Mouse (Mus musculus) ZHBTc4 (cell line): ENCODE measurements around the gene Gm20388.
A peak's percentile ranks its signal among the peaks of the same experiment; 100 is the strongest.

ENCODE experiments used
- DNase-seq: peaks from one replicate; pipeline ENCODE4 v3.0.0-alpha.2; 2011; ENCODE audit warnings: low read depth, low spot score

Gene Gm20388

DNA sequence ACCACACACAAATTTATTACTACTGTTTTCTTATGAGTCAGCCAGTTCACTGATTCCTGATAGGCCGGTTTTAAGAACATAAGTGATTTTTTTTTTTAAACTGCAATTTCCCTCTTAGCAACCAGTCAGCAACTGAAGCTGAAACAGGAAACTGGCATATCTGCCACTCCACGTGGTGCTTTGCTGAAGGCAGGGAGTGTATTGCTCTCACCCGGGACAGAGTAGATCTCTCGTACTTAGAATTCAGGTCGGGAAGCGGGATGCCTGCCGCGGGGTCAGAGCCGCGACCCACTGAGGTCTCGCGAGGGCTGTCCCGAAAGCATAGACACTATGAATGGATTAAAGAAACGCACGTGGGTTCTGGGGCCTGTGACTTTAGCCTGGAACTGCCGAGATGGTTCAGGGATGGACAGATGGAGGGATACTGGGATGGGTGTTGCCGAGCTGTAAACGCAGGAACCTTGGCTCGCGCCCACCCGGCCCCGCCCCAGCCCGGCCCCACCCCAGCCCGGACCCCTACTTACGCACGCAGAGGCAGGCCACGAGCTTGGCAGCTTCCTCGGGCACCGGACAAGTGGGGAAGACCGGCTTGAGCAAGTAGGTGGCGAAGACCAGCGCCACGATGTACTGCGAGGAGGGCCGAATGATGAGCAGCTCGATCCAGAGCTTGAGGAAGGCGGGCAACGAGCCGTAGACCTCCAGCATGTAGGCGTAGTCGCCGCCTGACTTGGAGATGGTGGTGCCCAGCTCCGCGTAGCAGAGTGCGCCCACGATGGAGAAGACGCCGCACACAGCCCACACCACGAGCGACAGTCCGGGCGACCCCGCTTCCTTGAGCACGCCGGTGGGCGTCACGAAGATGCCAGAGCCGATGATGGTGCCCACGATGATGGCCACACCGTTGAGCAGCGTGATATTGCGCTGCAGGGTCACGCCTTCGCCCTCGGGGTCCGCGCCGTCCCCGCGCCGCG is 1996.2 kb downstream of the Gm20388 start:
- DNase-seq = peak; percentile 77

- DNase-seq = peak; percentile 98
Observed at GRCm38 (mm10) chr8:121907587-121908248, 1997.1 kb downstream of the Gm20388 start, which contains the start of gene Slc7a5. Slc7a5 (minus strand) TSS chr8:121907694.

DNA sequence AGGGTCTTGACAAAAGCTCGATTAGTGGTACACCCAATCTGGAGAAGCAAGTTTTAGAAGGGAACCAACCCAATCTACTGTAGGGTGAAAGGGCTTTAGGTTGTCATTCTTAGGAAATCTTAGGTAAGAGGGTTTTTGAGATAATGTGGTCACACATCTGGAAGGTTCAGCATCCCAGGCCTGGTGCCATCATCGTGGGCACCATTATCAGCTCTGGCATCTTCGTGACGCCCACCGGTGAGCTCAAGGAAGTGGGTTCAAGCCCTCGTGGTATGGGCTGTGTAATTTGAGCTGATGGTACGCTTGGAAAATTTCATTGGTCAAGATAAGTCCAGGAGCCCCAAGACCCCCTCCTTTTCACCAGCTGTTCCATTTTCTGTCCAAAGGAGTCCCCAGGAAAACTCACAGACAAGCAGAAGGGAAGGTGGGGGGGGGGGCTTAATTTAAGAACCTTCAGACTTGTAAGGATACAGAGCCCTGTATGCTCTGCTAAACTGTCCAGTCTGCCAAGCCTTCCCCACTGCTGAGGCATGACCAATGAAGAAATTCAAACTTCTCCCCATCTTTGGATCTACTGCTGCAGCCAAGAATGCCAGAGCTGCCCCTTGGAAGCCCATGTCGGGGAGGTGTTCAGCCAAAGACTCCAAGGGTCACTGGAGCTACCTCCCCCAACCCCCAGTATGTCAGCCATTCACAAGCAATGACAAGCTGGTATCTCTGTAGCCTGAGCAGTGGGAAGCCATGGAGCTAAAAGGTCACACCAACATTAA is 1997.9 kb downstream of the Gm20388 start:
- no peak for DNase-seq

- DNase-seq = no peak
Observed at GRCm38 (mm10) chr8:121909148-121909541, 1998.5 kb downstream of the Gm20388 start.

GRCm38 (mm10) chr8:121909663-121910062 is 1999.0 kb downstream of the Gm20388 start:
- peak; percentile 79 for DNase-seq

DNA sequence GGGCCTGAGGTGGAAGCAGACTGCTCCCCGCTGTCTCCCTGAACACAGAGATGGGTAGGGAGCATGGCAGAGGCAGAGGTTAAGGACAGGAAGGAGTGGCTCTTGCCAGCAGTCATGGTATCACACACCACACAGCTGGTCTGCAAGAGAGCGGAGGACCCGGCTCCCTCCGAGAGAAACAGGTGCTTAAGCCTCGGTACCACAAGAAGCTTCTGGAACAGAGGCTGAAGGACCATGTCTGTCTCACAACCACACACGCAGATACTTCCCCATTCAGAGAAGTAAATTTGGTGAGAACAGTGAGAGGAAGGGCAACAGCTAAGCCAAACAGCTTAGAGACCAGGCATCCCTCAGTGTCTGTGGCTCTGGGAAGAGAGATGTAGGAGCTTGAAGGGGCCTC is 2000.8 kb downstream of the Gm20388 start:
- no peak for DNase-seq

DNA sequence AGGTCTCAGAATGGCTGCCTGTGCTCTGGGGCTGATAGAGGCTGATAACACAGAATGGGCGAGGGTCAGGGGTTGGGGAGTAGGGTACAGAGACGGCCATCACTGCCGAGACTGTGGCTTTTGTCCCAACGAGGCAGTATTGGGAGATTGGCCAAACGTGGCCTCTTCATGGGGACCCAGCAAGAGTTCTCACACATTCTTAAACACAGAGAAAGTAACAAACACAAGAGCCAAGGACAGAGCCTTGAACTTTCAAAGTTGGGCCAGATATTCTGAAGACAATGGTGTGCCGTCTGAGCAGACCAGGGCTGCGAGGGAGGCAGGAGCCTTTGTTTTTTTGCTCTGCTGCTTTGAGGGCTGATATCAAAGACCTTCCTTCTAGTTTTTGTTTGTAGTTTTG is 2001.3 kb downstream of the Gm20388 start:
- DNase-seq = no peak

DNA sequence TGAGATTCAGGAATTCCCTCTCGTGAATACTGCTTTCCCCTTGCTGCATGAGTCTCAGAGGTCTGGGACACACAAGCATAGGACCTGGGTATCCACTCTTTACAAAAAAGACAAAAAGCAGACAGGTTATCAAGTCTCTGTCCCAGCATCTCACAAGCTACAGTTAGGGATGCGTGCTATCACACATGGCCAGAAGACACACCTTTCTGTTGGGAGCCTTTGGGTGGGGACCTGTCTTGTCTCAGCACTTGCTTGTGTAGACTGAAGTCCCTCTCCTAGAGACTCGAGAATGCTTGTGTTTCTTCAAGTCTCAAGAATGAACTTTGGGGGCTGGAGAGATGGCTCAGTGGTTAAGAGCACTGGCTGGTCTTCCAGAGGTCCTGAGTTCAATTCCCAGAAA is 2002.2 kb downstream of the Gm20388 start:
- no peak for DNase-seq

DNA sequence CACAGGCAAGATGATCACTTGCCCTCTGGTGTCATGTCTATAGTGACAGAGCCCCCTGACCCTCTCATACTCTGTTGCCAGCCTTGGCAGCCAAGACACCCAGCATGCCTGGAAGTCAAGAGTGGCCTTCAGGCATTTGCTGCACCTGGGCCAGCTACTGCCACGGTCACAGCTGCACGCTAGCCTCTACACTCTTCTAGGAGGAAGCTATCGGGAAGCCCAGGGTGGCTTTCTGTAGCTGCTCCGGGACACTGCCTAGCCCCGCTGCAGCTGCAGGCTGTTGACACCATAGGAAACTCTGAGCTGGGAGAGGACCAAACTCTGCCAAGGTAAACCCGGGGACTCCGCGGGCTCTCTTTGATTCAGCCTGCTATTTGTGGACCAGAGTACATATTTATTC is 2002.7 kb downstream of the Gm20388 start:
- no peak for DNase-seq

DNA sequence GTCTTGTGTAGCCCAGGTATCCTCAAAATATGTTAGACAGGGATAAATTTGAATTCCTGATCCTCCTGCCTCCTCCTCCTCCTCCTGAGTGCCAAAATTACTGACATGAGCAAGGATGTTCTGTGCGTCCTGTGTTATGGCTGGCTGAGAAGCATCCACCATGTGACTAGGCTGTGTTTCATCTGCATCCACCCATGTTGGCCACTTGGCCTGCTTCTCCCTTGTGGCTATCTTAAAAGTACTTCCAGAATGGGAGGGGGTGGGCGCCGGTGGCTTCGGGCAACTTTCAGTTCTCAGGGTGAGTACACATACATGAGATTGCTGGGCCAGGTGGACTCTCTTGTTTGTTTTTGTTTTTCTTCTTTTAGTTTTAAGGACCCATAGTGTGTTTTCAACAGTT is 2008.5 kb downstream of the Gm20388 start:
- DNase-seq = peak; percentile 43

GRCm38 (mm10) chr8:121919731-121920130 is 2009.1 kb downstream of the Gm20388 start:
- no peak for DNase-seq

- no peak for DNase-seq
Observed at GRCm38 (mm10) chr8:121921582-121921981, 2010.9 kb downstream of the Gm20388 start.

DNA sequence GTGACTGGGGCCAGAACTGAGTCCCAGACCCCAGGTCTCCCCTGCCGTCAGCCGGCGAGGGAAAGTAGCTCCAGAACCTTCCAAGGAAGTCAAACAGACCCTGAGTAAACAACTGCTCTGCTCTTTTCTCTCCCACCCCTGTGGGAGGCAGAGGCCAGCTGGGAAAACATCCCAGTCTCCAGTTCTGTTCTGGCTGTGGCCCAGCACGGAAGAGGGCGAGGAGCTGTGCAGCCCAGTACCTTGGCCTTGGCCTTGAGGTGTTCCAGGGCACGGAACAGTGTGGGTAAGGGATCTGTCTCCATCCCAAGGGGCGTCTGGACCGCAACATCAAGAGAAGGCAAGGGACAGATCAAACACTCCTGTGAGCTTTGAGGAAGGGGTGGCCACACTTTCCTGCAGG is 2011.5 kb downstream of the Gm20388 start:
- no peak for DNase-seq

- no peak for DNase-seq
Observed at GRCm38 (mm10) chr8:121924681-121925080, 2014.0 kb downstream of the Gm20388 start.

GRCm38 (mm10) chr8:121925624-121926023 is 2015.0 kb downstream of the Gm20388 start:
- peak; percentile 91 for DNase-seq

- DNase-seq = no peak
Observed at GRCm38 (mm10) chr8:121926266-121926665, 2015.6 kb downstream of the Gm20388 start.

DNA sequence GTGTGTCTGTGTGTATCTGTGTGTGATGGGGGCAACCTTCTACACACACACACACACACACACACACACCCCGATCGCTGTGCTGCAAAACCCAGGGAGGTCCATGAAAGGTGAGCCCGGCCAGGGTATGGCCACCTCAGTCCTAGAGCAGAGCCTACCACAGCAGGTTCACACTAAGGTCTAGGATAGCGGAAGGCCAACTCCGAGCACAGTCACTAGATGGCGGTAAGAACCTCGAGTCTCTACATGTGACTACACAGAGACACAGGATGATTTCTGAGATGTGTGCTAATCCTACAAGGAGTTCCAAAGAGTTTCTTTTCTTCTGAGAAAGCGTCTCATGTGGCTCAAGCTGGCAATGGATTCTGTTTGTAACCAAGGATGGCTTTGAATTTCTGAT is 2016.7 kb downstream of the Gm20388 start:
- DNase-seq = peak; percentile 80

- DNase-seq = no peak
Observed at GRCm38 (mm10) chr8:121930047-121930446, 2019.4 kb downstream of the Gm20388 start.

GRCm38 (mm10) chr8:121931571-121931970 is 2020.9 kb downstream of the Gm20388 start:
- DNase-seq = peak; percentile 75

GRCm38 (mm10) chr8:121932026-121932667 is 2021.5 kb downstream of the Gm20388 start:
- no peak for DNase-seq
